Mouse (Mus musculus): ENCODE measurements at regions not wholly inside any gene's neighbourhood (a gene's known extent, or its start where the extent isn't known, plus 50 kb on each side); places are given as distances from the start of the nearest gene placed in this dataset.

DNA sequence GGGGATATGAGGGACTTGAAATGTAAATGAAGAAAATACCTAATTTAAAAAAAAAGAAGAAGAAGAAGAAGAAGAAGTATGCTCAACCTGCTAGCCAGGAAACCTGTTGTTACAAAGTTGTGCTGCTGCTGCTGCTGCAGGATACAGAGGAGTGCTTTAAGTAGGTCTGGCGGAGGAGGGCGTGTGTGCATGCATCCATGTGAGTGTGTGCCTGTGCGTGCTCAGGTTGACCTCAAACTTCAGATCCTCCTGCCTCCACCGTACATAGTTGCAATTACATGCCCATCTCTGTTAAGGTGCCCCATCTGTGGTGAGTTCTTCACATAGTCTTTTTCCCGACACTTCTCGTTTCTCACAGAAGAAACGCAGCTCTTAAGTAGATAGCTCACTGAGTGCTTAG, 2513.4 kb upstream of the 5930422O12Rik start:
- TF ChIP-seq CTCF (IDR thresholded peaks at IDR 0.05; ENCODE audit: extremely low read depth, insufficient read depth, low read length): no peak
- no peak for TF ChIP-seq POLR2A (IDR thresholded peaks at IDR 0.05; ENCODE audit: extremely low read depth, insufficient read depth, low read length)
- Histone ChIP-seq H3K4me1 (ENCODE audit: control insufficient read depth, insufficient read depth, low read length) (peaks cover 3% of the 10 kb centered on the region; the same call in 1 of the 2 replicates), H3K27ac (ENCODE audit: insufficient read depth, low read length) (no peak overlapping the region), H3K4me3 (ENCODE audit: insufficient read depth, low read length) (no peak overlapping the region; the same call in 1 of the 2 replicates)

GRCm38 (mm10) chr8:30915601-30916171, 2512.8 kb upstream of the 5930422O12Rik start:
- Histone ChIP-seq H3K4me1 (ENCODE audit: control insufficient read depth, insufficient read depth, low read length) (peaks cover 3% of the 10 kb centered on the region; the same call in 1 of the 2 replicates), H3K27ac (ENCODE audit: insufficient read depth, low read length) (no peak overlapping the region)
- no peak for TF ChIP-seq POLR2A (IDR thresholded peaks at IDR 0.05; ENCODE audit: extremely low read depth, insufficient read depth, low read length)
- no peak for TF ChIP-seq CTCF (IDR thresholded peaks at IDR 0.05; ENCODE audit: extremely low read depth, insufficient read depth, low read length)

DNA sequence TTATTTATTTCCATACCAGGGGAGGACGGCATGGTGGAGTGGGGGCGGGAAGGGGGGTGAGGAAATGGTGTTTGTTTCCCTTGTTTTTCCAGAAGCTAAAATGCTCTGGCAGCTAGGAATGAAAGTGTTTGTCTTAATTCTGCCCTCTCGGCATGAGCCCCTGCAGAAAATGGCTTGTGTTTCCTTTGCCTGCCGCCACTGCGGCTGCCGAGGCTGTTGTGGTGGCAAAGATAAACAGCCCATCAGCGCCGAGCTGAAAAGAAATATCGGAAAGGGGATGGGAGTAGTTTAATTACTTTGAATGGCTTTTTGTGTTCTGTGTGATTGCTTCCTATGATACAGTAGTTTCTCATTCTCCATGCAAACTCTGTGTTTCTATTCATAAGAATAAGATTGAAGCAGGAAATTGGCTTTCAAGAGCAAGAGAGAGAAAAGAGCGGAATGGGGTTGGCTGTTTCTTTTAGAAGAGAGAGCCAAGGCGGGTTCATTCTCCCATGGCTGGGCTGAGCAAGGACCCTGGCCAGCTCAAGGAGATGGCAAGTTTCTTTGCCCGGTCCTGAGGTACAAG, 2512.2 kb upstream of the 5930422O12Rik start:
- Histone ChIP-seq H3K27ac (ENCODE audit: insufficient read depth, low read length) (0 out of 2 replicates have a peak overlapping the region, but pooled peaks have one; percentile 18), H3K4me3 (ENCODE audit: insufficient read depth, low read length) (peak overlapping the region; percentile 29), H3K4me1 (ENCODE audit: control insufficient read depth, insufficient read depth, low read length) (peaks cover 3% of the 10 kb centered on the region; the same call in 1 of the 2 replicates)
- TF ChIP-seq POLR2A (IDR thresholded peaks at IDR 0.05; ENCODE audit: extremely low read depth, insufficient read depth, low read length): no peak
- TF ChIP-seq CTCF (IDR thresholded peaks at IDR 0.05; ENCODE audit: extremely low read depth, insufficient read depth, low read length): no peak

More at GRCm38 (mm10) chr8:30915601-30916171, 2512.8 kb upstream of the 5930422O12Rik start:
- H3K4me3 ChIP-seq (ENCODE audit: insufficient read depth, low read length): peak overlapping the region; percentile 29

GRCm38 (mm10) chr8:30921451-30921850, 2507.1 kb upstream of the 5930422O12Rik start:
- Histone ChIP-seq H3K4me1 (ENCODE audit: control insufficient read depth, insufficient read depth, low read length) (peaks cover 1% of the 10 kb centered on the region; the same call in 1 of the 2 replicates), H3K4me3 (ENCODE audit: insufficient read depth, low read length) (no peak overlapping the region), H3K27ac (ENCODE audit: insufficient read depth, low read length) (no peak overlapping the region)
- no peak for TF ChIP-seq POLR2A (IDR thresholded peaks at IDR 0.05; ENCODE audit: extremely low read depth, insufficient read depth, low read length)
- no peak for TF ChIP-seq CTCF (IDR thresholded peaks at IDR 0.05; ENCODE audit: extremely low read depth, insufficient read depth, low read length)

DNA sequence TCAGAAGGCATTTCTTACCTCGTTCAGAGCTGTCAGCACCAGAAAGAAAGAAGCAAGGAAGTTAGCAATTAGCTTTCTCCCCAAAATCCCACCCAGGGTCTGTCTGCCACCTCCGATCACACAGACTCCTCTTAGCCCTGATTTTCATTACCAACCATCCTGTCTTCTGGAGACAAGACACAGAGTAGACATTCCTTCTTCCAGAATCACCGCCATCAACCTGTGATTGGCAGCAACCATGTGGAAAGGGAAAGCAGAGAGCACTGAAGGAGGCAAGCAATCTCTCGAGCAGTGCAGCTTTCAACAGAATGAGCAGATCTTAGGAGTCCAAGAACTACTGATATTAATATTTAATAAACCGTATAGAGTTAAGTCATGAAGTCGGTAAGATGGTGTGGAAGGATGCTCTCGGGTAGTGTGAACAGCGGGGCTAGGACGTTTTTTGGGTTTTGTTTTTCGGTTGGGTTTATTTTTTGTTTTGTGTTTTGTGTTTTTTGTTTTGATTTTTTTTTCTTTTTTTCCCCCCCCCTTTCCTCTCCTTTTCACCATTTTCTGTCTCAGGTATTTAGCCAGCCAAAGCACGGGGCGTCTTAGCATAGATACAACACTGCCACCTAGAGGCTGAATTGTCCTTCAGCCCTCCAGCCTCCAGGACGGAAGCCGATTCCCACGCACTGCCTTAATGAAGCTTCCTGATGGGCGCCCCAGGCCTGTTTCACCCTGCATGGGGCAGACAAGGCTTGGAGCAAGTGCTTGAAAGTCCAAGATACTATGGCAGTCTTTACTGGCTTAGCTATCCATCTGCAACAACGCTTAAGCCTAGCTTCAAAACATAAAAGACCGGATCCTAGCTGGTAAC, 2505.0 kb upstream of the 5930422O12Rik start:
- no peak overlapping the region for H3K27ac ChIP-seq (ENCODE audit: insufficient read depth, low read length)
- no peak overlapping the region for H3K4me3 ChIP-seq (ENCODE audit: insufficient read depth, low read length)
- TF ChIP-seq CTCF (IDR thresholded peaks at IDR 0.05; ENCODE audit: extremely low read depth, insufficient read depth, low read length): peak; percentile 73
- no peak for TF ChIP-seq POLR2A (IDR thresholded peaks at IDR 0.05; ENCODE audit: extremely low read depth, insufficient read depth, low read length)
- H3K4me1 ChIP-seq (ENCODE audit: control insufficient read depth, insufficient read depth, low read length): no peaks in the 10 kb centered on the region

- Histone ChIP-seq H3K4me3 (ENCODE audit: insufficient read depth, low read length) (no peak overlapping the region), H3K27ac (ENCODE audit: insufficient read depth, low read length) (no peak overlapping the region)
Observed at GRCm38 (mm10) chr8:30924160-30924534, 2504.4 kb upstream of the 5930422O12Rik start.

GRCm38 (mm10) chr8:30924656-30925055, 2503.9 kb upstream of the 5930422O12Rik start:
- no peak for TF ChIP-seq CTCF (IDR thresholded peaks at IDR 0.05; ENCODE audit: extremely low read depth, insufficient read depth, low read length)
- TF ChIP-seq POLR2A (IDR thresholded peaks at IDR 0.05; ENCODE audit: extremely low read depth, insufficient read depth, low read length): no peak
- Histone ChIP-seq H3K4me3 (ENCODE audit: insufficient read depth, low read length) (no peak overlapping the region), H3K27ac (ENCODE audit: insufficient read depth, low read length) (no peak overlapping the region), H3K4me1 (ENCODE audit: control insufficient read depth, insufficient read depth, low read length) (no peaks in the 10 kb centered on the region)

More at GRCm38 (mm10) chr8:30924160-30924534, 2504.4 kb upstream of the 5930422O12Rik start:
- TF ChIP-seq POLR2A (IDR thresholded peaks at IDR 0.05; ENCODE audit: extremely low read depth, insufficient read depth, low read length) (no peak), CTCF (IDR thresholded peaks at IDR 0.05; ENCODE audit: extremely low read depth, insufficient read depth, low read length) (no peak)
- H3K4me1 ChIP-seq (ENCODE audit: control insufficient read depth, insufficient read depth, low read length): no peaks in the 10 kb centered on the region

GRCm38 (mm10) chr8:30937449-30938075, 2490.9 kb upstream of the 5930422O12Rik start:
- TF ChIP-seq POLR2A (IDR thresholded peaks at IDR 0.05; ENCODE audit: extremely low read depth, insufficient read depth, low read length): no peak
- no peak for TF ChIP-seq CTCF (IDR thresholded peaks at IDR 0.05; ENCODE audit: extremely low read depth, insufficient read depth, low read length)
- Histone ChIP-seq H3K4me1 (ENCODE audit: control insufficient read depth, insufficient read depth, low read length) (no peaks in the 10 kb centered on the region), H3K27ac (ENCODE audit: insufficient read depth, low read length) (no peak overlapping the region), H3K4me3 (ENCODE audit: insufficient read depth, low read length) (no peak overlapping the region)

GRCm38 (mm10) chr8:30940901-30941300, 2487.6 kb upstream of the 5930422O12Rik start:
- no peaks in the 10 kb centered on the region for H3K4me1 ChIP-seq (ENCODE audit: control insufficient read depth, insufficient read depth, low read length)
- no peak for TF ChIP-seq POLR2A (IDR thresholded peaks at IDR 0.05; ENCODE audit: extremely low read depth, insufficient read depth, low read length)
- no peak for TF ChIP-seq CTCF (IDR thresholded peaks at IDR 0.05; ENCODE audit: extremely low read depth, insufficient read depth, low read length)
- H3K27ac ChIP-seq (ENCODE audit: insufficient read depth, low read length): no peak overlapping the region
- no peak overlapping the region for H3K4me3 ChIP-seq (ENCODE audit: insufficient read depth, low read length)

Measured in cortical plate, adult 2 months (tissue).